Mouse (Mus musculus) erythroblast, embryonic 14.5 days (primary cell): ENCODE data around the gene Abhd16b.

Source experiments
- GATA1 ChIP-seq: IDR thresholded peaks from 2 replicates; pipeline ENCODE4 v1.6.1; 2012; ENCODE audit warnings: low read length, inconsistent platforms, mixed read lengths
- TAL1 ChIP-seq: IDR thresholded peaks from 3 replicates; pipeline ENCODE4 v1.6.1; 2012; ENCODE audit warnings: low read length, inconsistent platforms, mixed read lengths

GRCm38 (mm10) chr2:181509191-181509590, 16.2 kb downstream of the Abhd16b start:
- TF ChIP-seq GATA1 (no peak), TAL1 (no peak)
